Mouse (Mus musculus): ENCODE results near the gene Rfk. TPM values are rescaled to one million over a fixed set of nuclear protein-coding genes. Genes with fewer than 3 reads are reported as not detected.

Rfk gene
- polyA plus RNA-seq, 1 experiment = 15.3 TPM

DNA sequence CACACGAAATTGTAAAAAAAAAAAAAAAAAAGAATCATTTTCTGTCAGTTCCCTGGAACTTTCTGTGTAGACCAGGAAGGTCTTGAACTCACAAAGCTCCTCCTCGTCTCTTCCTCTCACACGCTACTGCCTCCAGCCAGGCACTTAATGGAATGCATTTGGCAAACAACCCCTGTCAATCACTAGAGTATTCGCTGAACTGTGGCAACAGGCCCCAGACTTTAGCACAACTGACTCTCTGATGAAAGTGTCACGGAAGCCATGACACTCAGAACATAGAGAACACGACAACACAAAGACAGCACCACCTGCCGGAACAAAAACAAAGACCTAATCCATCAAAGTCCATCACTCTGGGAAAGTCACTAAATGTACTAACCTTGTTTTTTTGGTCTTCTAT lies 24.3 kb upstream of the Rfk start:
- no peaks in the 10 kb centered on the region for H3K27me3 ChIP-seq (ENCODE audit: control insufficient read depth, insufficient read depth, insufficient read length)
- no peaks in the 10 kb centered on the region for H3K79me2 ChIP-seq (ENCODE audit: control insufficient read depth, insufficient read depth)
- no peaks in the 10 kb centered on the region for H3K36me3 ChIP-seq (ENCODE audit: control insufficient read depth, insufficient read depth)
- H3K4me3 ChIP-seq (ENCODE audit: insufficient read depth, poor library complexity, severe bottlenecking) = no peak overlapping the region
- no peak overlapping the region for H3ac ChIP-seq (ENCODE audit: control insufficient read depth, insufficient read length, low read depth)
- no peaks in the 10 kb centered on the region for H3K79me3 ChIP-seq (ENCODE audit: low read depth)
- TF ChIP-seq USF1 (IDR thresholded peaks at IDR 0.05; ENCODE audit: low read depth) = no peak
- TF ChIP-seq MYOG (IDR thresholded peaks at IDR 0.05; ENCODE audit: control insufficient read depth, extremely low read depth, insufficient read length) = no peak
- no peak for TF ChIP-seq MYOD1 (IDR thresholded peaks at IDR 0.05; ENCODE audit: control insufficient read depth, insufficient read length, low read depth)
- TF ChIP-seq FOSL1 (IDR thresholded peaks at IDR 0.05; ENCODE audit: insufficient read depth, low read length, poor library complexity, severe bottlenecking) = no peak
- no peak for TF ChIP-seq MAX (IDR thresholded peaks at IDR 0.05)
- no peak for TF ChIP-seq CEBPB (IDR thresholded peaks at IDR 0.05; ENCODE audit: low read depth)
- no peak for TF ChIP-seq CTCF (IDR thresholded peaks at IDR 0.05; ENCODE audit: control insufficient read depth, insufficient read depth, insufficient read length)

DNA sequence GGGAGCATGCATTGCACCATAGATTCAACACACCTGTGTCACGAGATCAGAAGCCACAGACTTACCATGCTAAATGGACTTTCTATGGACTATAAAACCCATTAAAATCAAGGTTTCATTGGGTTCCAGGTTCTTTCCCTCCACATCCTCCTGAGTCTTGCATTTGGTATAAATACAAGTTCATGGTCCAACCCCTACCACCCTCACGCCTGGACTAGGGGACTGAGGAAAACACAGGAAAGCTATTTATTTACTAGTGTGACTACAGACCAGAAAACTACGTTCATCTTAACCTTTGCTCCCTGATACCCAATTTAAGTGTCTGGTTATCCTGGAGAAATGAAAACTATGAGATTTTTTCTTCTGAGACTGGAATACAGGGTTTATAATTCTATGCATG lies 21.1 kb upstream of the Rfk start, which contains the start of gene Gcnt1:
Gene Gcnt1 (minus strand): TSS at position 144 of the 400 bp plus-strand sequence.
- TF ChIP-seq FOSL1 (IDR thresholded peaks at IDR 0.05; ENCODE audit: insufficient read depth, low read length, poor library complexity, severe bottlenecking) (no peak), MYOG (IDR thresholded peaks at IDR 0.05; ENCODE audit: control insufficient read depth, extremely low read depth, insufficient read length) (no peak), CEBPB (IDR thresholded peaks at IDR 0.05; ENCODE audit: low read depth) (no peak), USF1 (IDR thresholded peaks at IDR 0.05; ENCODE audit: low read depth) (no peak), MAX (IDR thresholded peaks at IDR 0.05) (no peak), MYOD1 (IDR thresholded peaks at IDR 0.05; ENCODE audit: control insufficient read depth, insufficient read length, low read depth) (no peak), CTCF (IDR thresholded peaks at IDR 0.05; ENCODE audit: control insufficient read depth, insufficient read depth, insufficient read length) (no peak)
- Histone ChIP-seq H3K79me2 (ENCODE audit: control insufficient read depth, insufficient read depth) (no peaks in the 10 kb centered on the region), H3K4me3 (ENCODE audit: insufficient read depth, poor library complexity, severe bottlenecking) (no peak within 1 kb of the TSS), H3K27me3 (ENCODE audit: control insufficient read depth, insufficient read depth, insufficient read length) (no peaks in the 10 kb centered on the region), H3K79me3 (ENCODE audit: low read depth) (no peaks in the 10 kb centered on the region), H3K36me3 (ENCODE audit: control insufficient read depth, insufficient read depth) (no peaks in the 10 kb centered on the region), H3ac (ENCODE audit: control insufficient read depth, insufficient read length, low read depth) (no peak within 1 kb of the TSS)

DNA sequence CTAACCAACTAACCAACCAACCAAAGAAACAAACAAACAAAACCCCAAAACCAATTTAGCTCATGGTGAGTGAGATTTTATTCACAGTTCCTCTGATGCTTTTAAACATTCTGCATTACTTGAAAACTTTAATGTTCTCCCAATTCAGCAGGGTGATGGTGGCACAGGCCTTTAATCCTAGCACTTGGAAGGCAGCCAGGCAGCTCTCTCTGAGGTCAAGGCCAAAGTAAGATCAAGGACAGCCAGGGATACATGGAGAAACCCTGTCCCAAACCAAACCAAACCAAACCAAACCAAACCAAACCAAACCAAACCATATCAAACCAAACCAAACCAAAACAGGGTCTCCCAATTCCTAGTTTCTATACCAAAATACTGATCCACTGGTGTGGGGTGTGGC lies 15.0 kb upstream of the Rfk start:
- no peaks in the 10 kb centered on the region for H3K27me3 ChIP-seq (ENCODE audit: control insufficient read depth, insufficient read depth, insufficient read length)
- H3K36me3 ChIP-seq (ENCODE audit: control insufficient read depth, insufficient read depth) = no peaks in the 10 kb centered on the region
- H3K79me3 ChIP-seq (ENCODE audit: low read depth) = no peaks in the 10 kb centered on the region
- no peak overlapping the region for H3ac ChIP-seq (ENCODE audit: control insufficient read depth, insufficient read length, low read depth)
- no peaks in the 10 kb centered on the region for H3K79me2 ChIP-seq (ENCODE audit: control insufficient read depth, insufficient read depth)
- no peak for TF ChIP-seq MYOD1 (IDR thresholded peaks at IDR 0.05; ENCODE audit: control insufficient read depth, insufficient read length, low read depth)
- no peak for TF ChIP-seq MYOG (IDR thresholded peaks at IDR 0.05; ENCODE audit: control insufficient read depth, extremely low read depth, insufficient read length)
- TF ChIP-seq FOSL1 (IDR thresholded peaks at IDR 0.05; ENCODE audit: insufficient read depth, low read length, poor library complexity, severe bottlenecking) = no peak
- no peak for TF ChIP-seq USF1 (IDR thresholded peaks at IDR 0.05; ENCODE audit: low read depth)
- TF ChIP-seq CEBPB (IDR thresholded peaks at IDR 0.05; ENCODE audit: low read depth) = no peak
- no peak for TF ChIP-seq CTCF (IDR thresholded peaks at IDR 0.05; ENCODE audit: control insufficient read depth, insufficient read depth, insufficient read length)
- no peak for TF ChIP-seq MAX (IDR thresholded peaks at IDR 0.05)
- H3K4me3 ChIP-seq (ENCODE audit: insufficient read depth, poor library complexity, severe bottlenecking) = no peak overlapping the region

DNA sequence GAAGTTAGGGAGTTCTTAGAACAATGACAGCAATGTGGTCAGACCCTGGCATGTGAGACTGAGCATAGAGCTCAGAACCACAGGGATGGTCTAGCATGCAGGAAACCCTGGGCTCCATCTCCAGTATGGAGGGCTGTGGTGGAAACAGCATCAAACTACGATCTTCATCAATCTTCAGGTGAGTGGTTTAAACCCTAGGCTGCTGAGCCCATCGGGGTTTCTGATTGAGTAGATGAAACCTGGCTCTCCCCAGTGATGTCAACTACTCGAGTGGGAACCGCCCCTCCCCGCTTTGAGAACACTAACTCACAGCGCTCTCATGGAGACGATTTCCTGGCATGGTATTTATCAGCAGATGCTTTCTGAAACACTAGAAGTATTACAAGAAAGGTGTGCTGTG lies 13.3 kb upstream of the Rfk start:
- Histone ChIP-seq H3K79me3 (ENCODE audit: low read depth) (no peaks in the 10 kb centered on the region), H3K36me3 (ENCODE audit: control insufficient read depth, insufficient read depth) (no peaks in the 10 kb centered on the region), H3K4me3 (ENCODE audit: insufficient read depth, poor library complexity, severe bottlenecking) (no peak overlapping the region), H3K27me3 (ENCODE audit: control insufficient read depth, insufficient read depth, insufficient read length) (no peaks in the 10 kb centered on the region), H3K79me2 (ENCODE audit: control insufficient read depth, insufficient read depth) (no peaks in the 10 kb centered on the region), H3ac (ENCODE audit: control insufficient read depth, insufficient read length, low read depth) (no peak overlapping the region)
- no peak for TF ChIP-seq MAX (IDR thresholded peaks at IDR 0.05)
- no peak for TF ChIP-seq USF1 (IDR thresholded peaks at IDR 0.05; ENCODE audit: low read depth)
- no peak for TF ChIP-seq MYOG (IDR thresholded peaks at IDR 0.05; ENCODE audit: control insufficient read depth, extremely low read depth, insufficient read length)
- no peak for TF ChIP-seq CEBPB (IDR thresholded peaks at IDR 0.05; ENCODE audit: low read depth)
- no peak for TF ChIP-seq FOSL1 (IDR thresholded peaks at IDR 0.05; ENCODE audit: insufficient read depth, low read length, poor library complexity, severe bottlenecking)
- no peak for TF ChIP-seq MYOD1 (IDR thresholded peaks at IDR 0.05; ENCODE audit: control insufficient read depth, insufficient read length, low read depth)
- TF ChIP-seq CTCF (IDR thresholded peaks at IDR 0.05; ENCODE audit: control insufficient read depth, insufficient read depth, insufficient read length) = no peak

DNA sequence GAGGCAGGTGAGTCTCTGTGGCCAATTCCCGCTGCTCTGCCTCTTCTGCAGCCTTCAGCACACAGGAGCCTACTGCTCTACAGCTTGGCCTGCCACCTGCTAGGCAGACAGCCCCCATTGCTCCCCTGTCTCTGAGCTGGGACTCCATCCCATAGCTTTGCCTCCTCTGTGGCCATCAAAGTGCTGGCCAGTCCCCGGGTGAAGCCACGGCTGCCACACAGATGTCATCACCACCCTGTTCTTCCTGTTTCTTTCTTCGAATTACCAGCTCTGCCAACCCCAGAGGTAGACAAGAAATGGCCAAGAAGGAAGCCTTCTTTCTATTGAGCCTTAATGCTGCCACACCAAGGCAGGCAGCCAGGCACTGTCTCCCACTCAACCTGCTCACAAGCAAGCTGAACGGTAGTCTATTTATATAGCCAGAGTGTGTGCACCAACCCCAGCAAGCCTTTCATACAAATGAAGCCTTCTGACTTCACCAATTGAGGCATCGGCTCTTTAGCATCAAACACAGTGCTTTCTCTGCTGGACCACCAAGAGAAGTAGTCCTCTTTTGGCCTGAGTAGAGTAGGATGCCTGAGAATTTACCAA lies 10.9 kb upstream of the Rfk start:
- H3K27me3 ChIP-seq (ENCODE audit: control insufficient read depth, insufficient read depth, insufficient read length) = no peaks in the 10 kb centered on the region
- no peak for TF ChIP-seq CTCF (IDR thresholded peaks at IDR 0.05; ENCODE audit: control insufficient read depth, insufficient read depth, insufficient read length)

DNA sequence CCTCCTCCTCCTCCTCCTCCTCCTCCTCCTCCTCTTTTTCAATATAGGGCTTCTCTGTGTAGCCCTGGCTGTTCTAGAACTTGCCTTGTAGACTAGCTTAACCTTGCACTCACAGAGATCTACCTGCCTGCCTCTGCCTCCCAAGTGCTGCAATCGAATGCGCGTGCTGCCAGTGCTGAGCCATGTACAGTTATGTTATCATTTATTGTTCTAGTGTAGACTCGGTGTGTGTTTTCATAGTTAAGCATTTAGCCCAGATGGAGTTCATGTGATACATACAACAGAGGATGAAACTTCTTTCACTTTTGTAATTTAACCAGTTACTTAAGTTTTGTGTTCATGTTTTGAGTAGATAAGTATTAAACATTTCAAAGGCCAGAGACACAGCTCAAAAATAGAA lies 8.8 kb upstream of the Rfk start:
- H3K27me3 ChIP-seq (ENCODE audit: control insufficient read depth, insufficient read depth, insufficient read length) = no peaks in the 10 kb centered on the region
- no peak overlapping the region for H3K4me3 ChIP-seq (ENCODE audit: insufficient read depth, poor library complexity, severe bottlenecking)
- H3K79me2 ChIP-seq (ENCODE audit: control insufficient read depth, insufficient read depth) = no peaks in the 10 kb centered on the region
- no peaks in the 10 kb centered on the region for H3K79me3 ChIP-seq (ENCODE audit: low read depth)
- no peaks in the 10 kb centered on the region for H3K36me3 ChIP-seq (ENCODE audit: control insufficient read depth, insufficient read depth)
- H3ac ChIP-seq (ENCODE audit: control insufficient read depth, insufficient read length, low read depth) = no peak overlapping the region
- no peak for TF ChIP-seq MYOD1 (IDR thresholded peaks at IDR 0.05; ENCODE audit: control insufficient read depth, insufficient read length, low read depth)
- TF ChIP-seq CTCF (IDR thresholded peaks at IDR 0.05; ENCODE audit: control insufficient read depth, insufficient read depth, insufficient read length) = no peak
- TF ChIP-seq MYOG (IDR thresholded peaks at IDR 0.05; ENCODE audit: control insufficient read depth, extremely low read depth, insufficient read length) = no peak
- no peak for TF ChIP-seq FOSL1 (IDR thresholded peaks at IDR 0.05; ENCODE audit: insufficient read depth, low read length, poor library complexity, severe bottlenecking)
- no peak for TF ChIP-seq USF1 (IDR thresholded peaks at IDR 0.05; ENCODE audit: low read depth)
- TF ChIP-seq MAX (IDR thresholded peaks at IDR 0.05) = no peak
- no peak for TF ChIP-seq CEBPB (IDR thresholded peaks at IDR 0.05; ENCODE audit: low read depth)

More for the DNA sequence above, 10.9 kb upstream of the Rfk start:
- H3K79me2 ChIP-seq (ENCODE audit: control insufficient read depth, insufficient read depth) = no peaks in the 10 kb centered on the region
- no peak overlapping the region for H3ac ChIP-seq (ENCODE audit: control insufficient read depth, insufficient read length, low read depth)
- H3K4me3 ChIP-seq (ENCODE audit: insufficient read depth, poor library complexity, severe bottlenecking) = no peak overlapping the region
- no peaks in the 10 kb centered on the region for H3K36me3 ChIP-seq (ENCODE audit: control insufficient read depth, insufficient read depth)
- no peaks in the 10 kb centered on the region for H3K79me3 ChIP-seq (ENCODE audit: low read depth)

All from C2C12 (cell line).